Mouse (Mus musculus): ENCODE measurements at regions not wholly inside any gene's neighbourhood (a gene's known extent, or its start where the extent isn't known, plus 50 kb on each side); places are given as distances from the start of the nearest gene placed in this dataset.
"Not testable (repeated sequence)": the region's sequence is repeated elsewhere in the genome, so short reads cannot be mapped to it uniquely, and the experiment has no call there.

GRCm38 (mm10) chr7:137522450-137522849, 85.0 kb downstream of the Glrx3 start:
- no peak for DNase-seq (ENCODE audit: low spot score)

- no peak for DNase-seq (ENCODE audit: low spot score)
Measured at GRCm38 (mm10) chr7:137533476-137533875, 96.1 kb downstream of the Glrx3 start.

GRCm38 (mm10) chr7:137549991-137550390, 112.6 kb downstream of the Glrx3 start:
- no peak for DNase-seq (ENCODE audit: low spot score)

GRCm38 (mm10) chr7:137552551-137553198, 115.3 kb downstream of the Glrx3 start:
- no peak for DNase-seq (ENCODE audit: low spot score)

- DNase-seq (ENCODE audit: low spot score): no peak
Measured at GRCm38 (mm10) chr7:137555481-137555880, 118.1 kb downstream of the Glrx3 start.

- DNase-seq (ENCODE audit: low spot score): no peak
Measured at GRCm38 (mm10) chr7:137557439-137557838, 120.0 kb downstream of the Glrx3 start.

- DNase-seq (ENCODE audit: low spot score): no peak
Measured at GRCm38 (mm10) chr7:137558871-137559270, 121.5 kb downstream of the Glrx3 start.

GRCm38 (mm10) chr7:137570199-137570598, 132.8 kb downstream of the Glrx3 start:
- no peak for DNase-seq (ENCODE audit: low spot score)

- DNase-seq (ENCODE audit: low spot score): no peak
Measured at GRCm38 (mm10) chr7:137575491-137575890, 138.1 kb downstream of the Glrx3 start.

- DNase-seq (ENCODE audit: low spot score): no peak
Measured at GRCm38 (mm10) chr7:137576251-137576650, 138.8 kb downstream of the Glrx3 start.

GRCm38 (mm10) chr7:137583556-137583955, 146.1 kb downstream of the Glrx3 start:
- DNase-seq (ENCODE audit: low spot score): no peak

- not testable (repeated sequence) for DNase-seq (ENCODE audit: low spot score)
Measured at GRCm38 (mm10) chr7:137584916-137585315, 147.5 kb downstream of the Glrx3 start.

GRCm38 (mm10) chr7:137593570-137593969, 156.2 kb downstream of the Glrx3 start:
- DNase-seq (ENCODE audit: low spot score): no peak

GRCm38 (mm10) chr7:137595567-137595966, 158.2 kb downstream of the Glrx3 start:
- no peak for DNase-seq (ENCODE audit: low spot score)

- DNase-seq (ENCODE audit: low spot score): no peak
Measured at GRCm38 (mm10) chr7:137596161-137596560, 158.7 kb downstream of the Glrx3 start.

- DNase-seq (ENCODE audit: low spot score): peak; percentile 24
Measured at GRCm38 (mm10) chr7:137603039-137603438, 165.6 kb downstream of the Glrx3 start.

GRCm38 (mm10) chr7:137609752-137610151, 172.3 kb downstream of the Glrx3 start:
- DNase-seq (ENCODE audit: low spot score): no peak

- DNase-seq (ENCODE audit: low spot score): no peak
Measured at GRCm38 (mm10) chr7:137611363-137611762, 173.9 kb downstream of the Glrx3 start.

GRCm38 (mm10) chr7:137611891-137612522, 174.6 kb downstream of the Glrx3 start:
- DNase-seq (ENCODE audit: low spot score): no peak

GRCm38 (mm10) chr7:137618406-137619133, 181.2 kb downstream of the Glrx3 start:
- no peak for DNase-seq (ENCODE audit: low spot score)

GRCm38 (mm10) chr7:137619286-137619789, 181.9 kb downstream of the Glrx3 start:
- DNase-seq (ENCODE audit: low spot score): no peak

GRCm38 (mm10) chr7:137628266-137628665, 190.9 kb downstream of the Glrx3 start:
- no peak for DNase-seq (ENCODE audit: low spot score)

- no peak for DNase-seq (ENCODE audit: low spot score)
Measured at GRCm38 (mm10) chr7:137629540-137629939, 192.1 kb downstream of the Glrx3 start.

Data from ovary, postnatal 10 days (tissue).